Mouse (Mus musculus): ENCODE results near the gene Bloc1s3. TPM values are rescaled to one million over a fixed set of nuclear protein-coding genes. Genes with fewer than 3 reads are reported as not detected.

The Bloc1s3 gene
- total and polyA plus RNA-seq, 3 experiments, result 4.9 to 8.0 (median 6.7) TPM

DNA sequence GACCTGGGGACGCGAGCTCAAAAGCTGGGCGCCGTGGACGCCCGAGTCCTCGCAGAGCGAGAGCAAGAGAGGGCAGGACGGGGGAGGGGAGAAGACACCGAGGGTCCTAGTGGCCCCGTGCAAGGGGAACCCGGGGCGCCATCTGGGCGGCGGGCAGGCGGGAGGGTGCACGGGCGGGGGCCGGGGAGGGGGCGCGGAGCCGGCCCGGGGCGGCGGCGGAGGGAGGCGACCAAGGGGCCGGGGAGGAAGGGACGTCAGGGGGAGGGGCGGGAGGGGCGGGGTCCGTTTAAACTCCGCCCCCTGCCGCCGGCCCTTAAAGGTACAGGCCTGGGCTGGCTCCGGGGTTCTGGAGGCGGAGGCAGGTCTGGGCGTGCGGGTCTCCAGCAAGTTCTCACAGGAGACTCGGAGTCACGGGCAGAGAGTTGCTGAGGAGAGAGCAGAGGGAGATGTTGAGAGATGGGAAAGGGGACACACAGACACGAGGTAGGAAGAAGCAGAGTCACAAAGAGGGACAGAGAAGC is 49.5 kb downstream of the Bloc1s3 start, which contains the start of gene Mark4:
Mark4 (minus strand) TSS at position 231 of the 521 bp plus-strand sequence.
- Histone ChIP-seq H3K27me3 (replicated peaks) (peaks cover 14% of the 10 kb centered on the region), H3K4me1 (ENCODE audit: control insufficient read depth in 1 of 2, insufficient read depth in 2 of 2) (peaks cover 5 to 27% of the 10 kb centered on the region in 2 experiments), H3K9ac (ENCODE audit: insufficient read depth, low read depth) (peak within 1 kb of the TSS; percentile 89), H3K36me3 (replicated peaks in 1 of 2; ENCODE audit: control insufficient read depth in 1 of 2, insufficient read depth in 1 of 2, low read length in 1 of 2) (peaks cover 0 to 22% of the 10 kb centered on the region in 2 experiments), H3K4me3 (replicated peaks in 1 of 3; ENCODE audit: low read depth in 2 of 3, low read length in 2 of 3, poor library complexity in 1 of 3) (peak within 1 kb of the TSS; percentile 71 to 88 (median 78)), H3K79me2 (replicated peaks; ENCODE audit: control insufficient read depth, extremely low read depth, insufficient read depth, poor library complexity, severe bottlenecking) (peaks cover 4% of the 10 kb centered on the region; the same call in 1 of the 2 replicates), H3K27ac (ENCODE audit: insufficient read depth, low read depth) (no peak within 1 kb of the TSS), H3K4me2 (ENCODE audit: insufficient read depth, low read depth, poor library complexity, severe bottlenecking) (peak within 1 kb of the TSS; percentile 97), H3K9me3 (replicated peaks; ENCODE audit: low read length) (no peaks in the 10 kb centered on the region)
- dilution Hi-C loops (cut with MboI; ENCODE audit: extremely low pct_ligation_motif_present, extremely low pct_unique_long_range_greater_than_20kb, low sequenced_read_pairs), result no loop called here
- TF ChIP-seq MXI1 (IDR thresholded peaks at IDR 0.05; ENCODE audit: low read depth, low read length) (peak; percentile 30; the same call in 1 of the 2 replicates), SMC3 (IDR thresholded peaks at IDR 0.05; ENCODE audit: low read depth, low read length) (no peak), POLR2A (IDR thresholded peaks at IDR 0.05; ENCODE audit: low read depth, low read length) (peak; percentile 79), UBTF (IDR thresholded peaks at IDR 0.05; ENCODE audit: low read depth, low read length) (no peak), ZMIZ1 (IDR thresholded peaks at IDR 0.05; ENCODE audit: low read depth, low read length) (peak; percentile 57; the same call in 1 of the 2 replicates), RCOR1 (conservative IDR thresholded peaks at IDR 0.05; ENCODE audit: low read depth, low read length) (no peak), GABPA (IDR thresholded peaks at IDR 0.05; ENCODE audit: insufficient replicate concordance, low read depth, low read length) (no peak), MAX (IDR thresholded peaks at IDR 0.05; ENCODE audit: low read length) (no peak), TCF12 (IDR thresholded peaks at IDR 0.05; ENCODE audit: low read depth, low read length) (0 out of 2 replicates have a peak, but pooled peaks have one; percentile 12), NELFE (IDR thresholded peaks at IDR 0.05; ENCODE audit: low read depth, low read length) (0 out of 2 replicates have a peak, but pooled peaks have one; percentile 53), USF2 (conservative IDR thresholded peaks at IDR 0.05; ENCODE audit: low read depth, low read length) (no peak)
- in situ Hi-C loops (cut with MboI; ENCODE audit: low pct_ligation_motif_present, low pct_unique_long_range_greater_than_20kb, low sequenced_read_pairs), result no loop called here
- DNase-seq (ENCODE audit: extremely low read depth), result peak; percentile 69

DNA sequence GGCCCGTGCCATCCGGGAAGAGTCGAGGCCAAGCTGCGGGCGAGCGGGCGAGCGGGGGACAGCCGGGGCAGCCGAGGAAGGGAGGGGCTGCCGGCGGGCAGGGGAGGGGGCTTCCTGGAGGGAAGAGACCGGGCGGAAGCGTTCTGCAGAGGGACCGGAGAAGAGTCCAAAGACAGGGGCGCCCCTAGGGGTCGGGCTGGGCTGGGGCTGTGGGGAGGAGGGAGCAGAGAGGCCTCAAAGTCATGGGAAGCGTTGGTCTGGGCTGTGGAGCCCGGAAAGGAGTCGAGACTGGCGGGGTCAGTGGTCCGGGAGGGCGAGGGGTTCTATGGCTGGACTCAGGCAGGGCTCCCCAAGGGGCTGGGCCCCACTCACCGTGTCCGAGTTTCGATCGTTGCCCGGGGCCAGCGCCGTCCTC is 50.1 kb downstream of the Bloc1s3 start:
- dilution Hi-C loops (cut with MboI; ENCODE audit: extremely low pct_ligation_motif_present, extremely low pct_unique_long_range_greater_than_20kb, low sequenced_read_pairs) (no loop called here), in situ Hi-C loops (cut with MboI; ENCODE audit: low pct_ligation_motif_present, low pct_unique_long_range_greater_than_20kb, low sequenced_read_pairs) (no loop called here)
- Histone ChIP-seq H3K4me1 (ENCODE audit: control insufficient read depth in 1 of 2, insufficient read depth in 2 of 2) (peaks cover 5 to 27% of the 10 kb centered on the region in 2 experiments), H3K9me3 (replicated peaks; ENCODE audit: low read length) (no peaks in the 10 kb centered on the region), H3K79me2 (replicated peaks; ENCODE audit: control insufficient read depth, extremely low read depth, insufficient read depth, poor library complexity, severe bottlenecking) (peaks cover 4% of the 10 kb centered on the region; the same call in 1 of the 2 replicates), H3K4me3 (replicated peaks in 1 of 3; ENCODE audit: low read depth in 2 of 3, low read length in 2 of 3, poor library complexity in 1 of 3) (peak overlapping the region; percentile 71 to 88 (median 78)), H3K36me3 (replicated peaks in 1 of 2; ENCODE audit: control insufficient read depth in 1 of 2, insufficient read depth in 1 of 2, low read length in 1 of 2) (peaks cover 0 to 26% of the 10 kb centered on the region in 2 experiments), H3K4me2 (ENCODE audit: insufficient read depth, low read depth, poor library complexity, severe bottlenecking) (peak overlapping the region; percentile 79), H3K9ac (ENCODE audit: insufficient read depth, low read depth) (peak overlapping the region; percentile 89), H3K27me3 (replicated peaks) (peaks cover 10% of the 10 kb centered on the region), H3K27ac (ENCODE audit: insufficient read depth, low read depth) (no peak overlapping the region)
- DNase-seq (ENCODE audit: extremely low read depth), result peak; percentile 55
- TF ChIP-seq HCFC1 (IDR thresholded peaks at IDR 0.05; ENCODE audit: low read depth, low read length), result peak; percentile 46; the same call in 1 of the 2 replicates
- TF ChIP-seq PAX5 (IDR thresholded peaks at IDR 0.05; ENCODE audit: low read length), result no peak
- no peak for TF ChIP-seq TCF12 (IDR thresholded peaks at IDR 0.05; ENCODE audit: low read depth, low read length)
- peak; percentile 74 for TF ChIP-seq MAZ (IDR thresholded peaks at IDR 0.05; ENCODE audit: low read depth, low read length)
- peak in 1 of 2 experiments; percentile 48; a peak in 2 of 4 replicates for TF ChIP-seq CTCF (conservative IDR thresholded peaks at IDR 0.05 in 1 of 2, IDR thresholded peaks at IDR 0.05 in 1 of 2; ENCODE audit: low read depth in 2 of 2, low read length in 2 of 2)
- TF ChIP-seq UBTF (IDR thresholded peaks at IDR 0.05; ENCODE audit: low read depth, low read length), result 0 out of 2 replicates have a peak, but pooled peaks have one; percentile 59
- 0 out of 2 replicates have a peak, but pooled peaks have one; percentile 13 for TF ChIP-seq MEF2A (IDR thresholded peaks at IDR 0.05; ENCODE audit: borderline replicate concordance, low read depth, low read length)
- TF ChIP-seq SIN3A (IDR thresholded peaks at IDR 0.05; ENCODE audit: low read length), result 0 out of 2 replicates have a peak, but pooled peaks have one; percentile 39
- no peak for TF ChIP-seq TBP (conservative IDR thresholded peaks at IDR 0.05; ENCODE audit: low read depth, low read length)
- peak; percentile 60; the same call in 1 of the 2 replicates for TF ChIP-seq ELF1 (IDR thresholded peaks at IDR 0.05; ENCODE audit: low read depth, low read length)
- no peak for TF ChIP-seq KAT2A (IDR thresholded peaks at IDR 0.05; ENCODE audit: insufficient replicate concordance, low read length)

Measured in CH12.LX (cell line).